Mouse (Mus musculus) hindbrain, embryonic 16.5 days (tissue): ENCODE measurements at regions not wholly inside any gene's neighbourhood (a gene's known extent, or its start where the extent isn't known, plus 50 kb on each side); places are given as distances from the start of the nearest gene placed in this dataset.

Experiments
- ATAC-seq: fragments of 200-750 bp; cut with Nextera tagmentation; 2 replicates; pipeline ENCODE4 v1.8.0; 2017; ENCODE audit warnings: moderate TSS enrichment, moderate library complexity
- H3K27ac ChIP-seq: fragments of 300-500 bp; sonication (generic); 2 replicates; pipeline ENCODE4 v1.5.1; 2014; ENCODE audit warnings: low read depth, mild to moderate bottlenecking, control low read depth, low read length, moderate library complexity
- H3K27me3 ChIP-seq: fragments of 300-500 bp; sonication (generic); replicated peaks from 2 replicates; pipeline ENCODE4 v1.6.1; 2014; ENCODE audit warnings: low read length; ENCODE audit not compliant: control insufficient read depth, insufficient read depth
- H3K36me3 ChIP-seq: fragments of 300-500 bp; sonication (generic); 2 replicates; pipeline ENCODE4 v1.6.1; 2014; ENCODE audit warnings: mild to moderate bottlenecking, low read length, moderate library complexity, mixed read lengths; ENCODE audit not compliant: control insufficient read depth, insufficient read depth
- H3K4me1 ChIP-seq: fragments of 300-500 bp; sonication (generic); 2 replicates; pipeline ENCODE4 v1.6.1; 2014; ENCODE audit warnings: low read depth, low read length; ENCODE audit not compliant: control insufficient read depth, insufficient read depth
- H3K4me2 ChIP-seq: fragments of 300-500 bp; sonication (generic); 2 replicates; pipeline ENCODE4 v1.6.1; 2014; ENCODE audit warnings: mild to moderate bottlenecking, low read length, control low read depth, moderate library complexity
- H3K4me3 ChIP-seq: fragments of 300-500 bp; sonication (generic); 2 replicates; pipeline ENCODE4 v1.5.1; 2014; ENCODE audit warnings: mild to moderate bottlenecking, low read length, control low read depth, moderate library complexity
- H3K9ac ChIP-seq: fragments of 300-500 bp; sonication (generic); 2 replicates; pipeline ENCODE4 v1.6.1; 2014; ENCODE audit warnings: low read depth, mild to moderate bottlenecking, control low read depth, low read length, moderate library complexity
- H3K9me3 ChIP-seq: fragments of 300-500 bp; sonication (generic); 2 replicates; pipeline ENCODE4 v1.6.1; 2014; ENCODE audit warnings: mild to moderate bottlenecking, low read length, moderate library complexity; ENCODE audit not compliant: control insufficient read depth
- WGBS: fragments of 180-500 bp; shearing (Covaris S2); extraction: QIAGEN DNeasy Blood & Tissue Kit; methylation state at CpG from one replicate; pipeline ENCODE4 v1.1.7; 2014; 5-methylcytosine and 5-hydroxymethylcytosine counted together

- H3K27ac ChIP-seq = no peak overlapping the region
- no peaks in the 10 kb centered on the region for H3K9me3 ChIP-seq
- no peaks in the 10 kb centered on the region for H3K27me3 ChIP-seq
- H3K36me3 ChIP-seq = no peaks in the 10 kb centered on the region
- no peak overlapping the region for H3K4me3 ChIP-seq
- no peak for ATAC-seq
- H3K9ac ChIP-seq = no peak overlapping the region
- H3K4me1 ChIP-seq = peaks cover 5% of the 10 kb centered on the region; the same call in 1 of the 2 replicates
- H3K4me2 ChIP-seq = no peak overlapping the region
- 78% methylated on average over 3 of the region's 3 CpGs for WGBS
Measured at GRCm38 (mm10) chr13:101918185-101918584, 150.2 kb upstream of the Pik3r1 start.

DNA sequence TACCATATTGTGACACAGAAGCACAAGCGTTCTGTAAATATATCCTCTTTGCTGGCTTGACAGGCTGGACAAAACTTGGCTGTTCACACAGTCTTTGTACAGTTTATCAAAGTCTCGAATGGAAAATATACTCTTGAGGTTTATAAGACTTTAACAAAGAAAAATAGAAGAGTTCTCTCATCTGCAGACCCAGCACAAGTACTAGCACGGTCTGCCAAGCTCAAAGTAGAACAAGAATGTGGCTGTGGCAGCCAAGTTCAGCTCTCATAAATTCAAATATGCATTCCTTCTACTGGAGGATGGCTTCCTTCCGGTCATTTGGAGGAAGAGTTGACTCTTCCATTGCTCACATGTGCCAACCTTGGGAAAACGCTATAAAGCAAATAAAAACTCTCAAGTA lies 151.2 kb upstream of the Pik3r1 start:
- WGBS = 77% methylated on average over 5 of the region's 5 CpGs
- H3K36me3 ChIP-seq = no peaks in the 10 kb centered on the region
- peaks cover 5% of the 10 kb centered on the region; the same call in 1 of the 2 replicates for H3K4me1 ChIP-seq
- no peak overlapping the region for H3K27ac ChIP-seq
- no peak overlapping the region for H3K9ac ChIP-seq
- H3K4me2 ChIP-seq = no peak overlapping the region
- H3K4me3 ChIP-seq = no peak overlapping the region
- H3K27me3 ChIP-seq = no peaks in the 10 kb centered on the region
- ATAC-seq = no peak
- no peaks in the 10 kb centered on the region for H3K9me3 ChIP-seq

DNA sequence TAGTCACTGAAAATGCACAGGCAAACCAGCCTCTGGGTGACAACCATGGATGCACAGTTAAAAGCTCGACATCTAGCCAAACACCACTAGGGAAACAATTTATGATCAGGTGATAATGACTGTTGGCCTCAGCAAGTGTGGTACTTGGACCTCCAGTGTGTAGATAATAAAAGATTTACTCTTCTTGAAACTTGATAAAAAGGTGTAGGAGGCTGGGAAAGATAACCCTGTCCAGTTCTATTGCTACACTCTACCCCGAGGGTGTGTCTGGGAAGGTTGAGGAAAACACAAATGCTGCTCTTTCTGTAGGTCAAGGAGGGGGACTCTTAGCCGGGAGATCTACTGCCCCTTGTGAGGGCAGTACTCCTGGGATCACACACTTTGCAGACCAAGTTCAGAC lies 152.4 kb upstream of the Pik3r1 start:
- no peaks in the 10 kb centered on the region for H3K9me3 ChIP-seq
- no peaks in the 10 kb centered on the region for H3K4me1 ChIP-seq
- no peak overlapping the region for H3K9ac ChIP-seq
- H3K36me3 ChIP-seq = no peaks in the 10 kb centered on the region
- WGBS = 89% methylated on average over 3 of the region's 3 CpGs
- no peak overlapping the region for H3K4me3 ChIP-seq
- H3K27me3 ChIP-seq = no peaks in the 10 kb centered on the region
- no peak for ATAC-seq
- no peak overlapping the region for H3K4me2 ChIP-seq
- no peak overlapping the region for H3K27ac ChIP-seq

DNA sequence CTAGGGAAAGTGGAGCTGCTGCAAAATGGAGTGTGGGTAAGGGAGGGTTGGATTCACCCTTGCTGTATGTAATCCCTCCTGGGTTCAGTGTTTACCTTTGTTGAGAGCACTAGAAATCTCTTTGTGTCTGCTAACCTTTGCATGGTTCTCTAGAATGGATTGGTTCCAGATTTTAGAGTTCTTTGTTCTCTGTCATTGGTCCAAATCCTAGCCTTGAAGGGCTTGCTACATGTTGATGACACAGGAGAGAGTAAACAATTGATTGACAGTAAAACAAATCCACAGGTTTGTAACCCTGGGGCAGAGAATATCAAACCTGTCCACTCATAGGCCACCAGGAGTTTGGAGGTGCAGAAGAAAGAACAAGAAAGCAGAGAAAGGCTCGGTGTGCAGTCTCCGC lies 156.6 kb upstream of the Pik3r1 start:
- no peaks in the 10 kb centered on the region for H3K9me3 ChIP-seq
- ATAC-seq = no peak
- H3K4me3 ChIP-seq = no peak overlapping the region
- H3K36me3 ChIP-seq = no peaks in the 10 kb centered on the region
- no peak overlapping the region for H3K27ac ChIP-seq
- H3K9ac ChIP-seq = no peak overlapping the region
- H3K4me1 ChIP-seq = no peaks in the 10 kb centered on the region
- H3K4me2 ChIP-seq = no peak overlapping the region
- 90% methylated on average over 2 of the region's 2 CpGs for WGBS
- H3K27me3 ChIP-seq = no peaks in the 10 kb centered on the region

GRCm38 (mm10) chr13:101931264-101931663 lies 163.2 kb upstream of the Pik3r1 start:
- 95% methylated on average over 4 of the region's 4 CpGs for WGBS

GRCm38 (mm10) chr13:101931882-101932281 lies 163.9 kb upstream of the Pik3r1 start:
- ATAC-seq = no peak
- WGBS = 68% methylated on average over 1 of the region's 1 CpGs
- no peak overlapping the region for H3K27ac ChIP-seq

More at GRCm38 (mm10) chr13:101931264-101931663, 163.2 kb upstream of the Pik3r1 start:
- Histone ChIP-seq H3K4me1 (no peaks in the 10 kb centered on the region), H3K4me2 (no peak overlapping the region), H3K9me3 (no peaks in the 10 kb centered on the region), H3K27ac (no peak overlapping the region), H3K27me3 (no peaks in the 10 kb centered on the region), H3K9ac (no peak overlapping the region), H3K4me3 (no peak overlapping the region), H3K36me3 (no peaks in the 10 kb centered on the region)
- no peak for ATAC-seq

DNA sequence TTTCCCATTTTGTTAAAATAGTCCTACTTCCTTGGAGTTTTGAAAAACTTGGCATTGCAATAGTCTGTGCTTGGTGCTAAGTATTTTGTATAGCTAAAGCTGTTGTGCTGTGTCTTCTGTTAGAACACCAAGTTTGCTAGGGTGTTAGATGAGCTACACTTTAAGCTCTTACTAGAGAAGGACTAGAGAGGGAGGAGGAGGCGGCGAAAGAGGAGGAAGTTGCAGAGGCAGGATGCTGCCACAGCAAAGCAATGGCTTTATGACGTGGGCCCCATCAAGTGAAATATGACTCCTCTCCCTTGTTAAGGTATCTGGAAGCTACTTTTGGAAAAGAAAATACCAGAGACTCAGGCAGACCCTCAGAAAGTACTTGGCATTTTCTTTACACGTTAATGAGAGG lies 167.8 kb upstream of the Pik3r1 start:
- ATAC-seq = no peak
- H3K9me3 ChIP-seq = no peaks in the 10 kb centered on the region
- 69% methylated on average over 4 of the region's 4 CpGs for WGBS
- no peaks in the 10 kb centered on the region for H3K4me1 ChIP-seq
- H3K4me2 ChIP-seq = no peak overlapping the region
- H3K4me3 ChIP-seq = no peak overlapping the region
- H3K27me3 ChIP-seq = no peaks in the 10 kb centered on the region
- H3K27ac ChIP-seq = no peak overlapping the region
- no peak overlapping the region for H3K9ac ChIP-seq
- H3K36me3 ChIP-seq = no peaks in the 10 kb centered on the region

More at GRCm38 (mm10) chr13:101931882-101932281, 163.9 kb upstream of the Pik3r1 start:
- no peaks in the 10 kb centered on the region for H3K36me3 ChIP-seq
- H3K4me1 ChIP-seq = no peaks in the 10 kb centered on the region
- H3K4me3 ChIP-seq = no peak overlapping the region
- H3K27me3 ChIP-seq = no peaks in the 10 kb centered on the region
- H3K9ac ChIP-seq = no peak overlapping the region
- H3K4me2 ChIP-seq = no peak overlapping the region
- H3K9me3 ChIP-seq = no peaks in the 10 kb centered on the region

DNA sequence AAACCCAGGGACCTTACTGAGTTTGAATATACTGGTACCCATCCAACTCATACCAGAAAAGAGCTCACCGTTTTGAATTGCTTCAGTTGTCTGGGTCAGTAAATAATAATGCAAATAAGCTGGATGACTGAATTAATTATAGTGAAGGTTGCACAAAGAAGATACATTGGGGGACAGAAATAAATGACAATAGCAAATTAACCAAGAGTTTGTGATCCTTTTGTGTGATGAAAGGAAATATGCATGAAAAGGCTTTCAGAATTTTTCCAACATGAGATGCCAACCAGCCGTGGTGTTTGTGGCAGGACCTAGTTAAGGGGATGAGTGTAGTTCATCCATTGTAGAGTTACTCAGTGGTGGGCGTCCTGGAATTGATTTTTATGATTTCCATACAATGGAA lies 186.5 kb upstream of the Pik3r1 start:
- Histone ChIP-seq H3K9ac (no peak overlapping the region), H3K4me2 (no peak overlapping the region), H3K9me3 (no peaks in the 10 kb centered on the region), H3K36me3 (no peaks in the 10 kb centered on the region), H3K27ac (no peak overlapping the region), H3K4me3 (no peak overlapping the region), H3K4me1 (no peaks in the 10 kb centered on the region), H3K27me3 (no peaks in the 10 kb centered on the region)
- 40% methylated on average over 3 of the region's 3 CpGs for WGBS
- no peak for ATAC-seq

GRCm38 (mm10) chr13:101955806-101956418 lies 187.9 kb upstream of the Pik3r1 start:
- no peaks in the 10 kb centered on the region for H3K9me3 ChIP-seq

GRCm38 (mm10) chr13:101957782-101958181 lies 189.8 kb upstream of the Pik3r1 start:
- no peak overlapping the region for H3K9ac ChIP-seq
- no peak overlapping the region for H3K27ac ChIP-seq
- ATAC-seq = no peak
- 75% methylated on average over 4 of the region's 4 CpGs for WGBS
- no peak overlapping the region for H3K4me3 ChIP-seq
- H3K9me3 ChIP-seq = no peaks in the 10 kb centered on the region
- H3K4me2 ChIP-seq = no peak overlapping the region
- H3K36me3 ChIP-seq = no peaks in the 10 kb centered on the region
- no peaks in the 10 kb centered on the region for H3K4me1 ChIP-seq
- H3K27me3 ChIP-seq = no peaks in the 10 kb centered on the region

More at GRCm38 (mm10) chr13:101955806-101956418, 187.9 kb upstream of the Pik3r1 start:
- no peak overlapping the region for H3K9ac ChIP-seq
- WGBS = 32% methylated on average over 7 of the region's 7 CpGs
- no peaks in the 10 kb centered on the region for H3K36me3 ChIP-seq
- no peak overlapping the region for H3K27ac ChIP-seq
- H3K27me3 ChIP-seq = no peaks in the 10 kb centered on the region
- no peak overlapping the region for H3K4me2 ChIP-seq
- H3K4me3 ChIP-seq = no peak overlapping the region
- peak; percentile 90 for ATAC-seq
- no peaks in the 10 kb centered on the region for H3K4me1 ChIP-seq
